Mouse (Mus musculus) MEL (cell line): ENCODE data around the gene Wdr93. TPM values are rescaled to one million over a fixed set of nuclear protein-coding genes. Genes with fewer than 3 reads are reported as not detected.

ENCODE experiments used
- DNase-seq: peaks from one replicate; pipeline ENCODE4 v3.0.0; 2011; ENCODE audit warnings: low read depth, low spot score
- H3K27ac ChIP-seq: 2 replicates; pipeline ENCODE4 v1.5.1; 2012; ENCODE audit warnings: low read depth, mild to moderate bottlenecking, control low read depth, low read length, moderate library complexity; ENCODE audit not compliant: control insufficient read depth
- H3K27me3 ChIP-seq, 2 experiments: fragments of 150-350 bp in 1 of 2; sonication (generic) in 1 of 2; 2 replicates each; pipeline ENCODE4 v1.6.1; 2012; ENCODE audit warnings: low read length in 2 of 2, mild to moderate bottlenecking in 2 of 2, improper control_type of control experiment in 1 of 2, moderate library complexity in 1 of 2; ENCODE audit not compliant: insufficient read depth in 2 of 2, control insufficient read depth in 1 of 2
- H3K36me3 ChIP-seq, 2 experiments: 2 replicates each; pipeline ENCODE4 v1.6.1; 2012 to 2014; ENCODE audit warnings: low read length in 2 of 2, improper control_type of control experiment in 1 of 2, inconsistent platforms in 1 of 2, mild to moderate bottlenecking in 1 of 2; ENCODE audit not compliant: insufficient read depth in 2 of 2, control insufficient read depth in 1 of 2
- H3K4me1 ChIP-seq, 2 experiments: fragments of 150-350 bp in 1 of 2; sonication (generic) in 1 of 2; 2 replicates each; pipeline ENCODE4 v1.6.1; 2012; ENCODE audit warnings: low read length in 2 of 2, improper control_type of control experiment in 1 of 2, mild to moderate bottlenecking in 1 of 2; ENCODE audit not compliant: insufficient read depth in 2 of 2, control insufficient read depth in 1 of 2
- H3K4me3 ChIP-seq, 2 experiments: fragments of 150-350 bp in 1 of 2; sonication (generic) in 1 of 2; 2 replicates each; pipeline ENCODE4 v1.5.1; 2012; ENCODE audit warnings: low read depth in 2 of 2, low read length in 2 of 2, mild to moderate bottlenecking in 2 of 2, moderate library complexity in 2 of 2, control low read depth in 1 of 2, improper control_type of control experiment in 1 of 2; ENCODE audit not compliant: control insufficient read depth in 1 of 2, insufficient read depth in 1 of 2
- H3K79me2 ChIP-seq: 2 replicates; pipeline ENCODE4 v1.6.1; 2012; ENCODE audit warnings: mild to moderate bottlenecking, low read length, moderate library complexity; ENCODE audit not compliant: control insufficient read depth, poor library complexity, insufficient read depth
- H3K9ac ChIP-seq: 2 replicates; pipeline ENCODE4 v1.6.1; 2012; ENCODE audit warnings: low read depth, mild to moderate bottlenecking, control low read depth, low read length, moderate library complexity; ENCODE audit not compliant: control insufficient read depth, poor library complexity, severe bottlenecking
- H3K9me3 ChIP-seq: fragments of 150-350 bp; sonication (generic); replicated peaks from 2 replicates; pipeline ENCODE4 v1.6.1; 2012; ENCODE audit warnings: mild to moderate bottlenecking, low read length, improper control_type of control experiment, moderate library complexity; ENCODE audit not compliant: insufficient read depth
- BHLHE40 ChIP-seq: IDR thresholded peaks from 2 replicates; pipeline ENCODE4 v1.6.1; 2012; ENCODE audit warnings: low read depth, mild to moderate bottlenecking, inconsistent platforms, low read length, improper control_type of control experiment, borderline replicate concordance
- E2F4 ChIP-seq: IDR thresholded peaks from 2 replicates; pipeline ENCODE4 v1.6.1; 2011; ENCODE audit warnings: low read depth, low read length, improper control_type of control experiment, borderline replicate concordance
- ELF1 ChIP-seq: IDR thresholded peaks from 2 replicates; pipeline ENCODE4 v1.6.1; 2014; ENCODE audit warnings: low read depth, mild to moderate bottlenecking, inconsistent platforms, low read length, improper control_type of control experiment, moderate library complexity
- EP300 ChIP-seq, 2 experiments: IDR thresholded peaks; 2 replicates each; pipeline ENCODE4 v1.6.1; 2011; ENCODE audit warnings: improper control_type of control experiment in 2 of 2, low read length in 2 of 2, low read depth in 1 of 2, mild to moderate bottlenecking in 1 of 2
- GABPA ChIP-seq: IDR thresholded peaks from 2 replicates; pipeline ENCODE4 v1.6.1; 2012; ENCODE audit warnings: low read depth, mild to moderate bottlenecking, inconsistent platforms, low read length, improper control_type of control experiment, moderate library complexity
- HCFC1 ChIP-seq: IDR thresholded peaks from 2 replicates; pipeline ENCODE4 v1.6.1; 2012; ENCODE audit warnings: low read depth, mild to moderate bottlenecking, inconsistent platforms, low read length, improper control_type of control experiment, moderate library complexity
- KAT2A ChIP-seq: conservative IDR thresholded peaks from 2 replicates; pipeline ENCODE4 v1.6.1; 2012; ENCODE audit warnings: low read depth, low read length, improper control_type of control experiment, inconsistent platforms
- MAFK ChIP-seq: IDR thresholded peaks from 2 replicates; pipeline ENCODE4 v1.6.1; 2011; ENCODE audit warnings: low read depth, mild to moderate bottlenecking, low read length, improper control_type of control experiment, borderline replicate concordance
- MAZ ChIP-seq: IDR thresholded peaks from 2 replicates; pipeline ENCODE4 v1.6.1; 2012; ENCODE audit warnings: low read depth, mild to moderate bottlenecking, inconsistent platforms, low read length, improper control_type of control experiment
- MEF2A ChIP-seq: IDR thresholded peaks from 2 replicates; pipeline ENCODE4 v1.6.1; 2014; ENCODE audit warnings: low read depth, mild to moderate bottlenecking, inconsistent platforms, low read length, improper control_type of control experiment; ENCODE audit not compliant: poor library complexity, insufficient replicate concordance, severe bottlenecking; ENCODE audit errors: extremely low read depth
- MYC ChIP-seq: IDR thresholded peaks from 2 replicates; pipeline ENCODE4 v1.6.1; 2011; ENCODE audit warnings: low read depth, mild to moderate bottlenecking, low read length, improper control_type of control experiment, moderate library complexity
- NELFE ChIP-seq: IDR thresholded peaks from 2 replicates; pipeline ENCODE4 v1.6.1; 2011; ENCODE audit warnings: low read depth, low read length, improper control_type of control experiment
- POLR2AphosphoS2 ChIP-seq: IDR thresholded peaks from 2 replicates; pipeline ENCODE4 v1.6.1; 2011; ENCODE audit warnings: low read length, improper control_type of control experiment
- POLR2AphosphoS5 ChIP-seq: IDR thresholded peaks from 2 replicates; pipeline ENCODE4 v1.6.1; 2012; ENCODE audit warnings: low read depth, borderline replicate concordance, mild to moderate bottlenecking, inconsistent platforms, low read length, moderate library complexity, mixed read lengths
- RAD21 ChIP-seq: IDR thresholded peaks from 2 replicates; pipeline ENCODE4 v1.6.1; 2011; ENCODE audit warnings: mild to moderate bottlenecking, low read depth, low read length, improper control_type of control experiment
- RCOR1 ChIP-seq: IDR thresholded peaks from 2 replicates; pipeline ENCODE4 v1.6.1; 2012; ENCODE audit warnings: low read depth, mild to moderate bottlenecking, inconsistent platforms, low read length, improper control_type of control experiment
- SIN3A ChIP-seq: IDR thresholded peaks from 2 replicates; pipeline ENCODE4 v1.6.1; 2012; ENCODE audit warnings: low read length, improper control_type of control experiment, inconsistent platforms
- UBTF ChIP-seq: IDR thresholded peaks from 2 replicates; pipeline ENCODE4 v1.6.1; 2012; ENCODE audit warnings: low read depth, mild to moderate bottlenecking, inconsistent platforms, low read length, improper control_type of control experiment, moderate library complexity, borderline replicate concordance; ENCODE audit not compliant: insufficient read depth
- ZC3H11A ChIP-seq: IDR thresholded peaks from 2 replicates; pipeline ENCODE4 v1.6.1; 2012; ENCODE audit warnings: low read depth, mild to moderate bottlenecking, inconsistent platforms, low read length, improper control_type of control experiment
- ZKSCAN1 ChIP-seq: IDR thresholded peaks from 2 replicates; pipeline ENCODE4 v1.6.1; 2012; ENCODE audit warnings: low read depth, mild to moderate bottlenecking, inconsistent platforms, low read length, improper control_type of control experiment, moderate library complexity
- polyA plus RNA-seq, 2 experiments: library from polyadenylated mRNA; stranded (reverse) in 1 of 2; unstranded in 1 of 2; fragments of >175 nt in 1 of 2; fragments of >200 nt in 1 of 2; gene quantifications; 2 replicates each; pipeline versions ENCODE4 v1.2.1 to v1.2.4; 2012; ENCODE audit warnings: low replicate concordance in 2 of 2, low read depth in 1 of 2; ENCODE audit not compliant: insufficient read length in 2 of 2, insufficient read depth in 1 of 2, missing spikeins in 1 of 2
- total RNA-seq: library from RNA; depleted of rRNA; stranded (reverse); fragments of 300-350 nt; gene quantifications from 2 replicates; pipeline ENCODE4 v1.2.3, GENCODE M21; 2012

Wdr93 gene
- total and polyA plus RNA-seq, 3 experiments = 0.23 to 0.40 TPM; not detected in 1

DNA sequence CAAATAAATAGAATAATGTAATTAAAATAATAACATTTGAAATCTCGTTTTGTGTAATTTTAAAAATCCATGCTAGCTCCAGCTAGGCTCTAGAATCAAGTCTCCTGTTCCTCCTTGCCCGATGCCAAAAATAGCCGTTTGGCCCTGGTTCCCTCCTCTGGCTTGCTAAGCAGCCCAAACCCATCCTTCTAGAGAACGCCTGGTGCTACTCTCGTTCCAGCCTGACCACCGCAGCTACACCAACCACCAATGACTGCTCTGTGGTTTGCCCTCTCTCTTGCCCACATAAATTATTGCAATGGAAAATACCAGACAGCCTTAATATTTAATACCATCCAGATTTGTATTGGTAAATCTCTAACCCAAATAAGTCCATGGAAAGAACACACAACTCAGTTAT, 4.7 kb downstream of the Wdr93 start:
- peaks cover 0 to 13% of the 10 kb centered on the region in 2 experiments; a peak in 2 of 4 replicates for H3K36me3 ChIP-seq
- H3K4me1 ChIP-seq = peaks cover 0 to 19% of the 10 kb centered on the region in 2 experiments; a peak in 2 of 4 replicates
- peaks cover 2% of the 10 kb centered on the region; the same call in 1 of the 2 replicates for H3K79me2 ChIP-seq
- no peak overlapping the region for H3K27ac ChIP-seq
- H3K9me3 ChIP-seq = no peaks in the 10 kb centered on the region
- no peaks in the 10 kb centered on the region for H3K27me3 ChIP-seq
- no peak overlapping the region for H3K4me3 ChIP-seq
- TF ChIP-seq SIN3A (no peak), HCFC1 (no peak), RAD21 (no peak), MAFK (no peak), RCOR1 (no peak), MAZ (no peak), UBTF (no peak), KAT2A (no peak), POLR2AphosphoS2 (no peak), EP300 (IDR thresholded peaks at IDR 0.05; ENCODE audit: low read depth in 1 of 2, low read length in 2 of 2) (no peak), ZC3H11A (no peak), MEF2A (no peak), MYC (no peak), POLR2AphosphoS5 (no peak), GABPA (no peak), NELFE (no peak)
- no peak overlapping the region for H3K9ac ChIP-seq
- no peak for DNase-seq

DNA sequence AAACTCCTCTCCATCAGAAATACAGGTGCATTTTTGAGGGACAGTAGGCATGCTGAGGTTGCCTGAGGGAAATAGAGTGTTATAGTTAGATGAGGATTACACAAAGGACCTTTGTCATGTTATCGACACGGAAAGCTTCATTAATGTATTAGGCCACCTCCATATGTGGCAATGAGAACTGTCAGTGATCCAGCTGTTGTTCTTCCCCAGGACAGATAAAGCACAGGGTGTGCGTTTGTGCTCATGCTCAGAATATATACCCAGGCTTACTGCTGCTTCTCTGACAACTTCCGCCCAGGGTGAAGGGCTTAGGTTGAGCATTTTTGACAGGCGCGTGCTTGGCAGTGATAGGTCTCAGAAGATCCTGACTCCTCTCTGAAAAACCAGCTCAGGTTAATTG, 6.5 kb downstream of the Wdr93 start:
- Histone ChIP-seq H3K4me3 (no peak overlapping the region), H3K27me3 (no peaks in the 10 kb centered on the region), H3K4me1 (peaks cover 0 to 5% of the 10 kb centered on the region in 2 experiments; a peak in 2 of 4 replicates), H3K27ac (no peak overlapping the region)
- no peak for TF ChIP-seq EP300 (IDR thresholded peaks at IDR 0.05; ENCODE audit: low read depth in 1 of 2, low read length in 2 of 2)
- no peak for TF ChIP-seq POLR2AphosphoS5
- no peak for TF ChIP-seq BHLHE40
- no peak for TF ChIP-seq RCOR1
- no peak for TF ChIP-seq ELF1
- no peak for TF ChIP-seq POLR2AphosphoS2
- no peak for TF ChIP-seq E2F4
- no peak for TF ChIP-seq ZKSCAN1
- TF ChIP-seq MEF2A = no peak
- no peak for TF ChIP-seq UBTF
- no peak for TF ChIP-seq NELFE
- no peak for TF ChIP-seq MYC
- TF ChIP-seq, all 39 proteins: peak for 0
- Histone ChIP-seq H3K36me3 (peaks cover 0 to 4% of the 10 kb centered on the region in 2 experiments; a peak in 2 of 4 replicates), H3K9me3 (no peaks in the 10 kb centered on the region), H3K9ac (no peak overlapping the region), H3K79me2 (no peaks in the 10 kb centered on the region)
- no peak for DNase-seq
